8 mouse cellular contexts compared by ENCODE assay signal in genomic region chr10:119691358-119692083, GRCm38 (mm10).
DNase-seq lines count a peak whose midpoint lies in the region; ATAC-seq lines count a peak whose summit lies in the region.

No protein-coding gene starts in this region.

- H3K4me1 ChIP-seq in heart, embryonic 10.5 days = peaks cover 17% of the 10 kb centered on the region; the same call in 1 of the 2 replicates
- peaks cover 36% of the 10 kb centered on the region for H3K4me1 ChIP-seq in hindbrain, embryonic 14.5 days (replicated peaks; ENCODE audit: control insufficient read depth, insufficient read depth, low read length)
- H3K4me1 ChIP-seq in neural tube, embryonic 12.5 days = peaks cover 43% of the 10 kb centered on the region

- no peak for DNase-seq in heart, embryonic 10.5 days (ENCODE audit: low spot score)
- no peak for DNase-seq in heart, postnatal 10 days
- peak; percentile 75 for DNase-seq in embryo, embryonic 11 days
- DNase-seq in hindbrain, embryonic 14.5 days (ENCODE audit: low spot score) = peak; percentile 63
- peak; percentile 30 to 47 for DNase-seq in left cerebral cortex, adult 8-10 months (ENCODE audit: low spot score in 2 of 2)
- no peak for DNase-seq in thymus, postnatal 4 days

- intact Hi-C loops in heart, postnatal 10 days (cut with DNase I) = no loop called here

- no peak overlapping the region; the same call in 1 of the 2 replicates for H3K27ac ChIP-seq in heart, embryonic 10.5 days
- H3K27ac ChIP-seq in hindbrain, embryonic 14.5 days = peak overlapping the region; percentile 62
- peak overlapping the region; percentile 68; the same call in 1 of the 2 replicates for H3K27ac ChIP-seq in neural tube, embryonic 12.5 days

- peak overlapping the region; percentile 54 for H3K4me3 ChIP-seq in heart, embryonic 10.5 days
- peak overlapping the region; percentile 41 for H3K4me3 ChIP-seq in hindbrain, embryonic 14.5 days (replicated peaks; ENCODE audit: low read length)
- H3K4me3 ChIP-seq in neural tube, embryonic 12.5 days = peak overlapping the region; percentile 45

- H3K36me3 ChIP-seq in heart, embryonic 10.5 days = no peaks in the 10 kb centered on the region
- no peaks in the 10 kb centered on the region for H3K36me3 ChIP-seq in hindbrain, embryonic 14.5 days (replicated peaks; ENCODE audit: control insufficient read depth, insufficient read depth)
- H3K36me3 ChIP-seq in neural tube, embryonic 12.5 days = no peaks in the 10 kb centered on the region

- peak overlapping the region; percentile 80 for H3K4me2 ChIP-seq in hindbrain, embryonic 14.5 days (replicated peaks)
- peak overlapping the region; percentile 78 for H3K4me2 ChIP-seq in neural tube, embryonic 12.5 days (replicated peaks)

- peaks cover 9% of the 10 kb centered on the region; the same call in 1 of the 2 replicates for H3K27me3 ChIP-seq in heart, embryonic 10.5 days (ENCODE audit: insufficient read depth, poor library complexity, severe bottlenecking)
- no peaks in the 10 kb centered on the region for H3K27me3 ChIP-seq in hindbrain, embryonic 14.5 days (ENCODE audit: control insufficient read depth, insufficient read depth, low read length)
- H3K27me3 ChIP-seq in neural tube, embryonic 12.5 days (replicated peaks) = no peaks in the 10 kb centered on the region

- H3K9me3 ChIP-seq in heart, embryonic 10.5 days = no peaks in the 10 kb centered on the region
- H3K9me3 ChIP-seq in hindbrain, embryonic 14.5 days (ENCODE audit: control insufficient read depth, low read length) = no peaks in the 10 kb centered on the region
- no peaks in the 10 kb centered on the region for H3K9me3 ChIP-seq in neural tube, embryonic 12.5 days

- ATAC-seq in hindbrain, embryonic 14.5 days (ENCODE audit: low FRiP score) = peak; percentile 81
- peak; percentile 82 for ATAC-seq in neural tube, embryonic 12.5 days (ENCODE audit: low FRiP score, low read depth)
- ATAC-seq in megakaryocyte, adult 5-6 weeks (ENCODE audit: poor library complexity, severe bottlenecking) = no peak

- H3K9ac ChIP-seq in hindbrain, embryonic 14.5 days = peak overlapping the region; percentile 50; the same call in 1 of the 2 replicates
- H3K9ac ChIP-seq in neural tube, embryonic 12.5 days = 0 out of 2 replicates have a peak overlapping the region, but pooled peaks have one; percentile 48

- WGBS in heart, embryonic 10.5 days = 1% methylated on average over 16 of the region's 16 CpGs
- 1% methylated on average over 16 of the region's 16 CpGs for WGBS in hindbrain, embryonic 14.5 days
- 1% methylated on average over 16 of the region's 16 CpGs for WGBS in neural tube, embryonic 12.5 days

Comparison
In these comparisons a context has a peak if more than half of its experiments do, and no peak if none do; other contexts are left out.
1. DNase-seq: peak in embryo, embryonic 11 days (single experiment), hindbrain, embryonic 14.5 days (single experiment) and left cerebral cortex, adult 8-10 months (2 of 2); none in heart, embryonic 10.5 days (single experiment), heart, postnatal 10 days (0 of 2) and thymus, postnatal 4 days (single experiment).
2. Peak in every context shown above with its lines, with median percentiles within 50 percentile points of each other: H3K4me3 ChIP-seq.